Mouse (Mus musculus) bone marrow, adult 2 months (tissue): Measurements from ENCODE around the gene Stt3a.

Experiments used
- CTCF ChIP-seq: fragments of 200-500 bp; IDR thresholded peaks from 2 replicates; pipeline ENCODE4 v1.5.1; 2011; ENCODE audit warnings: low read length, control low read depth; ENCODE audit not compliant: control insufficient read depth, insufficient read depth
- POLR2A ChIP-seq: fragments of 200-500 bp; IDR thresholded peaks from 2 replicates; pipeline ENCODE4 v1.6.1; 2011; ENCODE audit warnings: low read depth, mild to moderate bottlenecking, control low read depth, low read length, borderline replicate concordance; ENCODE audit not compliant: control insufficient read depth

- TF ChIP-seq CTCF: no peak
- TF ChIP-seq POLR2A: no peak
Observed at GRCm38 (mm10) chr9:36796224-36796623, 28.7 kb upstream of the Stt3a start.
